Mouse (Mus musculus) gonadal fat pad, adult 2 months (tissue): ENCODE measurements around the gene Hic2. TPM values are rescaled to one million over a fixed set of nuclear protein-coding genes. Genes with fewer than 3 reads are reported as not detected.
A peak's percentile ranks its signal among the peaks of the same experiment; 100 is the strongest.

Experiments used
- DNase-seq: peaks from one replicate; pipeline ENCODE4 v3.0.0-alpha.2; 2012; ENCODE audit warnings: low read depth
- polyA plus RNA-seq: library from polyadenylated mRNA; depleted of rRNA; stranded (reverse); fragments of >200 nt; gene quantifications from 2 replicates; pipeline ENCODE4 v1.2.3, GENCODE M21; 2012; rRNA removed

Gene Hic2
- polyA plus RNA-seq, 1 experiment = 2.6 TPM

DNA sequence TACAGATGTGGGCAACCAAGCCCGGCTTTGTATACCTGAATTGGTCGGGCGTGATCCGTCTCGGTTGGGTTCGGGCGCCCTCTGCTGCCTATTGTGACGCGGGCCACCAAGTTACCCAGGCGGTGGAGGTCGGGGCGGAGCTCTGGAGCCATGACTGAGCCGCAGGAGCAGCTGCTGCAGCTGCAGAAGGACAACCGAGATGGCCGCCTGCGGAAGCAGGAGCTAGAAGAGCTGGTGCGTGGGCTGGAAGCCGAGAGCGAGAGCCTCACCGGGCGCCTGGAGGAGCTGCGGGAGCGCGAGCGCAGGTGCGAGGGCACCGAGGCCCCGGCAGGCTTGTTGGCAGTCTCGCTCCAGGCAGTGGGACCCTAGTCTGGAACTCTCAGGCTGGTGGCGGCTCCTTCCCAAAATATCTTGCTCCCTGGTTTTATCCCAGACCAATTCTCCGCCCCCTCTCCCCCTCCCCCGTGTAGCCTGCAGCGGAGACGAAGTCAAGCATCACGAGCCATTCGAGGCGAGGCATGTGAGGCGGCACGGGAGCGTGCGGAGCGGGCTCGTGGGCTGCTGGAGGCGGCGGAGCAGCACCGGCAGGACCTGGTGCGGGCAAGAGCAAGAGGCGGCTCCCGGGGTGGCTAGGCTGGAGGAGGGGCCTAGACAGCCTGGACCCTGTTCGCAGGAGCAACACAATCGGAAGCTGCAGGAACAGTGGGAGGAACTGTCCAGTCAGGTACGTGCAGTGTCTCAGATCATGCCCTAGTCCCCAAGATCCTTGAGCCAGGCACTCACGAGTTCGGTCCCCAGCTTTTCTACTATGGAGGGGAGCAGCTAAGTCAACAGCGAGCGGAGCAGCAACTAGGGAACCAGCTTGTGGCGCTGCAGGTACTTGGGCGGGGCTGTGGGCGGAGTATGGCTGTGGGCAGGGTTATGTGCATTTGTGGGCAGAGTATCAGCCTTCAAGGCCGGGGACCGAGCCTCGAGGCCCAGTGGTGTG is 43.1 kb downstream of the Hic2 start:
- DNase-seq = peak; percentile 33

DNA sequence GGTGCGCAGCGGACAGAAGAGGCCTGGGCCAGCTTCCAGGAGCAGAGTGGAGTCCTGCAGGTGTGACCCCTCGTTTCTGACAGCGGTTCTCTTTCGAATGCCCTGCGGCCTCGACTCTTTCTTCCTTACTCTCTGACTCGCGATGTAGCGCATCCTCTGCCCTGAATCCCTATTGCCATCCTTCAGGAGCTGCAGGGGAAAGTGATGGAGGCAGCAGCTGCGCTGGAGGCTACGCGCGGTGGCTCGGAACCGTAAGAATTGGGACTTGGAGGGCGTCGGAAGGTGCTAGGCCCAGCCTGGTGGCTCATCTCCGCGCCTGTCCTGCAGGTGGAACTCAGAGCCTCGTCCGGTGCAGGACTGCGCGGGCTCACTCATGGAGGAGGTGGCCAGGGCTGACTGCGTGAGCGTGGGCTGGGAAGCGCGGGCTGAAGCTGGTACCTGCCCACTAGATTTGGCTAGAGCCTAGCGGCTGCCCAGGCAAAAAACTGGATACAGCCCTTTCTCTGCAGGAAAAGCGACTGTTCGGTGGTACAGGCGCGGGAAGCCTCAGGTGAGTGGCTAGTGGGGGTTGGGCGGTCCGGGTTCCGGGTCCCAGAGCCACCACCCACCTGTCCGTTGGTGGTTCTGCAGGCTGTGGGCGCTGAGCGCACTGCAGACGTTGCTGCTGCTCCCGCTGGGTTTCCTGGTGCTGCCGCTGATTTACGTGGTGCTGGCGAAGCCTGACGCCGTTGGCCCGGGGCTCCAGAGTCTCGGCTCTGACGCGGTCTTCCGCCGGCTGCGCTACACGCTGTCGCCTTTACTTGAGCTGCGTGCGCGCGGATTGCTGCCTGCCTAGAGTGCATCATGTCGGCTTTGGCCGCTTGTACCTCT is 44.2 kb downstream of the Hic2 start:
- DNase-seq = no peak

- no peak for DNase-seq
Observed at GRCm38 (mm10) chr16:17280471-17280870, 47.1 kb downstream of the Hic2 start.

- DNase-seq = no peak
Observed at GRCm38 (mm10) chr16:17283151-17283550, 49.8 kb downstream of the Hic2 start.

DNA sequence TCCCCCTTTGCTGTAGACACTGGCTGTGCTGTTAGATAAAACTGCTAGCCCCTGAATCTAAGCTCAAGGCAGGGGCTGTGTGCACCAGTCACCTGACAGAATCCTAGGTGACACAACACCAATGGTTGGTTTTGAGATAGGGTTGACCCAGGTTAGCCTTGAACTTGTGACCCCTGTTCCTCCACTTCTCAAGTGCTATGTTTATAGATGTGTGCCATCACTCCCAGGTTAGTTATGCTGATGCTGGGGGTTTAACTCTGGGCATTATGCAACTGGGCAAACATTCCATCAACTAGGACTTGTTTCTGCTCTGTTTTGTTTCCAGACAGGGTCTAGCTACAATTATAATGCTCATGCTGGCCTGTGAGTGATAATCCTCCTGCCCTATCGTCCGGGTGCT is 53.7 kb downstream of the Hic2 start:
- DNase-seq = no peak

DNA sequence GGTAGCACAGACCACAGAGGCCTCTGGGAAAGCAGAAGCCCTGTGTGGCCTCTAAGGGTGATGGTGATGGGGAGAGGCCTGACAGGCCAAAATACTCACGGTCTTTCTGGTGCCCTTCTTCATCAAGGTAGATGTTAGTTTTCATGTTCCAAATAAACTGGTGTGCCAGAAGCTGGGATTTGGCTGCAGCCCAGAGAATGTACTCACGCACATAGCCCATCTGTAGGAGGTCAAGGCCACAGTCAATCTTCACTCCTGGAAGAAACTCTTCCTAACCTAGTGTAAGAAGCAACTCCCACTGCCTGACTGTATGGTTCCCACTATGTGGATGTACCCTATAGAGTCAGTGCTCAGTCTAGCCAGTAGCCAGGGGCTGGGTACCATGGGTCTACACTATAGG is 57.6 kb downstream of the Hic2 start:
- DNase-seq = no peak

- DNase-seq = no peak
Observed at GRCm38 (mm10) chr16:17292751-17293150, 59.4 kb downstream of the Hic2 start.

DNA sequence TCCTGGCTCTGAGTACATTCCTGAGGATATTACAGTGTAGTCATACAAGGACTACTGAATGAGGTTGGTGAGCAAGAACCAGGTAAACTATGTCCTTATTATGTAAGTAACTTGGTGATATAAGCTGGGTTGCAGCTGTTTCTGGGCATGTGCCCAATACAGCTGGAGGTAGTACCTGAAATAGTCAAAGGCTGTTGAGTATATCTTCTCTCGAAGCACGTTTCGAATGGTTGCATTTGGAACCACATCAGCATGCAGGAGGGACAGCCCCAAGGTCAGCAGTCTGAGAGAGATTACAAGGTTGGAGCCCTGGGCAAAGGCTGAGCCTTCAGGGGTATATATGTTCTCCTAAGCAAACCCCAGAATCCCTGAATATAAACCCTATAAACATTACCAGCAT is 67.4 kb downstream of the Hic2 start:
- DNase-seq = no peak

DNA sequence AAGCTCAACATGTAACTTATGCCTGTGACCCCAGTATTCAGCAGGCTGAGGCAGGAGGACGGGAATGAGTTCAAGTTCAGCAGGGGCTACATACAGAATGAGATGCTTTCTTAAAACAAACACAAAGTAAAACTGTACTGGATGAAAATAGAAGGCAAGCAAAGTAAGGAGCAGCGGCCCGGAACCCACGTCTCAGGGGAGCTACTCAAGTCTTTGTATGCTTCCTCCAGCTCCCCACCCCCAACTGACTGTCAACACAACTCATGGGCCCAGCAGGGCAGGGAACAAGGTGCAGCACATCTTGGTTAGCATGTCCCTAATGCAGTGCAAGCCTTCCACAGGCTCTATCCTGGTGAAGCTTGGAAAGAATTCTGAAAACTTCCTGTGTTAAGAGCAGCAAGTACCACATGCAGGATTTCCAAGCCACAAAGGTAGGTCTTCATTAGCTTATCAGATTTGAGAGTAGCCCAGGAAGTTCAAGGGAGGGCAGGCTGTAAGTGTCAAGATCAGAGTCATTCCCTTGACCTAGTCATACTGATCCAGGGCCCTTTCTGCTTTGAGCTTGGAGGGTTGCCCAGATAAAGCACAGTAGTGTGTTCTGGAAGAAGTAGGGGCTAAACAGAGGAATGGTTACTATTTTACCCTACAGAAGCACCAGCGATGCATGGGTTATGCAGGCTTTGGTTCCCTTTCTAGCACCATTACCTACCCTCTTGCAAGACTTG is 70.3 kb downstream of the Hic2 start:
- no peak for DNase-seq

- peak; percentile 4 for DNase-seq
Observed at GRCm38 (mm10) chr16:17307461-17307860, 74.1 kb downstream of the Hic2 start.

DNA sequence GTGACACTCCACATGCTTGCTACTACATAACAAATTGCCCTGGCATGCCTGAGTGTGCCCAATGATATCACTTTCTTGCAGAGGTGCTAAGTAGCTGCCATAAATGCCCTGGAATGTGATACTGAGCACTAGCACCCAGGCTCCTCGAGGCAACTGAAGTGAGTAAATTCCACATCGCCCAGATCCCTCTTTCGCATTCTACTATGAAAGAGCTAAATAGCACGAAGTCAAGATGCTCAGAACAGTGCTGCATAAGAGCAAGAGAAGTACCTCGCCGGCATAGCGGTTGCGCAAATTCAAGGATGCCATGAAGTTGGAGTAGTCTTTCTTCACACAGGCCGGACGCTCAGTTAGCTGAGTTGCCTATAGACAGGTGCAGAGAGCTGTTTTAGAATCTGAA is 75.7 kb downstream of the Hic2 start:
- no peak for DNase-seq

- no peak for DNase-seq
Observed at GRCm38 (mm10) chr16:17312531-17312930, 79.2 kb downstream of the Hic2 start.

Other genes with a start within 250 kb of the Hic2 start
- gene Ypel1, start 163.9 kb upstream of the Hic2 start, polyA plus RNA-seq = 2.4 TPM in 2 replicates
- 76.0 and 83.6 TPM in 2 replicates for gene Ppil2, start 122.3 kb upstream of the Hic2 start, polyA plus RNA-seq
- gene 2610318N02Rik, start 108.4 kb upstream of the Hic2 start, polyA plus RNA-seq = 9.5 and 15.0 TPM in 2 replicates
- gene Sdf2l1, start 101.2 kb upstream of the Hic2 start, polyA plus RNA-seq = 107 and 171 TPM in 2 replicates
- 3.8 and 5.3 TPM in 2 replicates for gene Ydjc, start 89.0 kb upstream of the Hic2 start, polyA plus RNA-seq
- 0.84 and 1.5 TPM in 2 replicates for gene Ccdc116, start 86.3 kb upstream of the Hic2 start, polyA plus RNA-seq
- gene Ube2l3, start 30.9 kb upstream of the Hic2 start, polyA plus RNA-seq = 48.4 and 51.4 TPM in 2 replicates
- gene Rimbp3, start 25.0 kb upstream of the Hic2 start, polyA plus RNA-seq = 0.36 and 0.88 TPM in 2 replicates
- gene Tmem191c, start 42.5 kb downstream of the Hic2 start, polyA plus RNA-seq = 15.6 and 23.2 TPM in 2 replicates
- gene Serpind1, start 97.8 kb downstream of the Hic2 start, polyA plus RNA-seq = 0.12 and 0.18 TPM in 2 replicates
- 7.1 and 9.6 TPM in 2 replicates for gene Snap29, start 172.4 kb downstream of the Hic2 start, polyA plus RNA-seq
- 69.0 and 77.6 TPM in 2 replicates for gene Pi4ka, start 172.7 kb downstream of the Hic2 start, polyA plus RNA-seq
- 28.0 and 28.5 TPM in 2 replicates for gene Crkl, start 218.4 kb downstream of the Hic2 start, polyA plus RNA-seq